Mouse (Mus musculus): ENCODE data around the gene Cul1. TPM values are rescaled to one million over a fixed set of nuclear protein-coding genes. Genes with fewer than 3 reads are reported as not detected.

The Cul1 gene
- total RNA-seq, 2 experiments from 2014 or later, result 89.5 to 109 TPM

DNA sequence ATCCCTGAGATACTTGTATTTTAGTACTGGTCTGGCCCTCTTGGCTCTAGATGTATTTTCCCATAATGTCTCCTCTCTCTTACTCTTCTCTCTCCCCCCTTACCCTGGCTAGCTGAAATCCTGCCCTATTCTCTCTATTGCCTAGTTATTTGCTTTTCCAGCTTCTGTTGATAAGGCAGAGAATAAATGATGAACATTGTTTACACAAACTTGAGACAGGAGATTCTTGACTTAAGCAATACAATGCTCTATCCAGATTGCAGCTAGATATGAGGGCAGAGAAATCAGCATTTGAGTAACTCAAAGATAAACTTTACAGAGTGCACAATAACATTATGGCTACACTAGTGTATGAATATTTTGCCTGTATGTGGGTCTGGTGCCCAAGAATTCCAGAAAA lies 16.6 kb downstream of the Cul1 start:
- DNase-seq (ENCODE audit: low spot score in 2 of 2), result no peak

DNA sequence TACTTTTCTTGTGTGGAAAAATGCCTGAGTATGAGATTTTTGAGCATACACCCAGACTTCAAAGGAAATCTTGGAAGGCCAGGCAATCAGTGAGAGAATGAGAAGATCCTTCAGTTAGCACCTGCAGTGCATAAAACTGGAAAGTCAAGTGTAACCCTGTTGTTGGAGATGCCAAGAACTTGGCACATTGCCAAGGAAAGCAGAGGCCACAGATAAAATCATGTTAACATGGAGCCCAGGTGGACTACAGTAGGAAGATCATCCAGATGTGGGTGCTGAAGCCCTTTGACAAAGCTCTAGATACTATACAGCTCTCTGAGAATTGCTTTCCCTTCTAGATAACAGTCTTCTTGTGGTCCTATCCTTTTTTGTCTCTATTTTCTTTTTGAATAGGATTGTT lies 19.2 kb downstream of the Cul1 start:
- DNase-seq (ENCODE audit: low spot score in 2 of 2), result no peak

DNA sequence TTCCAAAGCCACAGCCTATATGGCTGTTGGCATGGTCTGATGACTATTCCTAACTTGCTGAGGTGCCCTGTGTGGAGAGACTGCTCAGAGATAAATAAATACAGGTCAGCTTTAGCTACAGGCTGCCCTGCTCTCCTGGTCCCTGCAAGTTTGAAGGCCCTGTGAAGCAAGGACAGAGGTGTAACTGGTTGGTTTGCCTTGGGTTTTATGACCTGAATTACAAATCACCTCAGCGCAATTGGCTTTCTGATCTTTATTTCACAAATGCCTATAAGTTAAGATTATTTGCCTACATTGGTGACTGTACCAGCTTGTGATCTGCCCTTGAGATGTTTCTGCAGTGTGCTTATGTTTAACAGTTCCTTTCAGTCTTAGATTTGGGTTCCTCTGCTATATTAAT lies 28.8 kb downstream of the Cul1 start:
- DNase-seq (ENCODE audit: low spot score in 2 of 2), result no peak

DNA sequence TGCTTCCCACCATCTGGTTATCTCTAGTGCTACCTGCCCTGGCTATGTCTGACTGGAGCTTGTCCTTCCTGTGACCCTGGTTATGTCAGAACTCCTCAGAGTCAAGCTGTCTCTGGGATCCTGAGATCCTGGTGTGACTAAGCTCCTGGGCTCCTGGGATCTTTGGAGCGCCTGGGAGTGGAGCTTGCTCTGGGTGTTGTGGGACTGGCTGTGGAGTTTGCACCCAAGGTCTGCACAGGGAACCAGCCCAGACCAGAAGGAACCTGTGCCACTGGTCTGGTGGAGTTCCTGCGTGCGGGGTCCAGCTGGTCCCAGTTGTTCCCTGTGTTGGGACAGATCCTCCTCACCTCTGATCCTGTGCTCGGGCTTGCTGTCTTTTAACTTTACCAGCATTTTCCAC lies 41.4 kb downstream of the Cul1 start:
- DNase-seq (ENCODE audit: low spot score in 2 of 2), result no peak

DNA sequence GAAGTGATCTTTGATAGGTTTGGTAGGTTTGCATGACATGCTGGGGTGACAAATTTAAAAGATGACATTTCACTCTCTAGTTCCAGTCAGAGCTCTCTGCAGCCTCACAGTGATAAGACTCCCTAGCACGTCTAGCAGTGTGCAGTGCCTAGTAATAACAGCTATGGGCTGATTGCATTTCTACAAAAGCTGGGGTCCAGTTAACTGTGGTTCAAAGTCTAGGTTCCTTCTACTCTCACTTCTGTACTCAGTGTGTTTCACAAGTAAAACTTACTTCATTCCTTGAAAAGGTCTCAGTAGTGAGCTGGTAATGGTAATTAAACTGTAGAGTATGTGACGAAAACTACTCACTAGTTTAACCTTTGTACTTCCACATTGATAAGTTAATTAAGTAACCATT lies 66.8 kb downstream of the Cul1 start:
- DNase-seq (ENCODE audit: low spot score in 2 of 2), result no peak

DNA sequence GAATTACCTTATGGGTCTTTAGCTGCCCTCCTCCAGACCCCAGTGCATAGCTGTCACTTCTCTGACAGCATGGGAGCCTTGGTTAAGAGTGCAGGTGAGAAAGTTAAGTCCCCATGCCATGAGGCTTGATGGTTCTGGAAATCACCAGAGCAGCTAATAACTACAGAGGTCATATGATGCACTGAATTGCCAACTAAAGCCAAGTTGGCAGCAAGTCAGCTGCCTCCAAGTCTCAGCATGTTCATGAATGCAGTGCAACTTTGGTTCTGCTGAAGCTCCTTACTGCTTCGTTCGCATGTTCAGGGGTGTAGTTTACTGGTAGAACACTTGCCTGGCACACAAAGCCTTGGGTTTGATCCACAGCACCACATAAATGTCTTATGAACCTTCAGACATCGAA lies 69.2 kb downstream of the Cul1 start:
- no peak for DNase-seq (ENCODE audit: low spot score in 2 of 2)

DNA sequence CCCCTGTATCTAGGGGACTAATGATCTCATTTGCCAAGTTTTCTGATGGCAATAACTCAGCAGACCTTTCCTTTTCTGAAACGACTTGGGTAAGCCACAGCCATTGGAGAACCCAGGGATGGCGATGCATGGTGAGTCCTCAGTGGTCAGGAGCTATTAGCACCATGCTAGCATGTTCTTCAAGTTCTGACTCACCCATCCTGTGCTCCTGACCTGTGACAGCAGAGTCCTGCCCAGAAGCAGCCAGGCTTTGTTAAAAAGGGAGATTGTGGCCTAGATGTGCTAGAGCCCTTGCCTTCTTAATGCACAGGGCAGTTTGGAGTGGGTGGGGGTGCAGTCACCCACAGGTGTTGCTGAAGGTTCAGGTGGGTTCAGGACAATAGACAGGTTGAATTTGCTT lies 71.8 kb downstream of the Cul1 start:
- DNase-seq (ENCODE audit: low spot score in 2 of 2), result no peak

DNA sequence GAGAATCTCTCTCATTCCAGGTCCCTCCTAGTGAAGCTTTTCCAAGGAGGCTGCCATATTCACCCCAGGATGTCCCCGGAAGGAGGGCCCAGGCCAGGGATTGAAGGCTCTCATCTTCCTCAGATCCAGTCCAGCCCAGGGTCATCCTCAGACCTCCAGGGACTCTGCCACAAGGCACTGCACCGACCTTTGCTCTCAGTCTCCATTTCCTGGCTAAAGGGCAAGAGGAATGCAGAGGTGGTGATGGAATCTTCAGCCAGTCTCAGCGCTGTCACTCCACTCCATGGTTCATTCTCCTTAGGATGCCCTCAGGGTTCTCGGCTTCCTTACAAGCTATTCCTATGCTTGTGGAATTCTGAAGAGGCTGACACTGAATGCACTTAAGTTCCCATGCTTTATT lies 73.2 kb downstream of the Cul1 start:
- DNase-seq (ENCODE audit: low spot score in 2 of 2), result no peak

DNA sequence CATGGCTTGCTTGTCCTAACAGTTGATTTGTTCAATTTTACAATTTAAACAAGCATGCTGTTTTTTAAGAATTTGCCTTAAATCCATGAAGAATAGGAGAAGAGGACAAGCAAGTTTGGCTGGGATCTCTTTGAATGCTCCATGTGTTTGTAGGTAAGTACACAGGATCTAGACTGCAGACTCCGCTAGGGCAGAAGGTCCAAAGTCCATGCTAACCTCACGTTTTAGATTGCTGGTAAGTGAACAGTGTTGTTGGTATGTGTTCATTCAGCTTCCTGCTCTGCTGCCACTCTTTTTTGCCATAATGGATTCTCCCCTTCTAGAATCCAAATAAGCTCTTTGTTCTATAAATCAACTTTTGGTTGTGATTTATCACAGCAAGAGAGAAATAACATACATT lies 73.9 kb downstream of the Cul1 start:
- DNase-seq (ENCODE audit: low spot score in 2 of 2), result no peak

DNA sequence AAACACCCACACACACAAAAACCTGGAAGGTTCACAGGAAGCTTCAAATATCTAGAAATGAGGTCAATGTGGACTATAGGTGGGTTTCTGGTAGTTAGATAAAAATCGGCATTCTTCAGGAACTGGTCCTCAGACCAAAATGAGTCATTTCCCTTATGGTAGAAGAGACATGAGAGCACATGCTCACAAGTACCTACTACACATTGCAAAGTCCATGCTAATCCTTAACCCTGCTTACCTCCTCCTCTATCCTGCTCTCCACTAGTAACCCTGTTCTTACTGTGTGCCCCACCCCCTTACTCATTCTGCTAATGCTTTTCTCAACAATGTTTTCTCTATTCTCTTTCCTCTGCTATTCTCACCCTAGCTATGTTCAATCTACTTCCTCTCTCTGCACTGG lies 74.5 kb downstream of the Cul1 start:
- DNase-seq (ENCODE audit: low spot score in 2 of 2), result no peak

DNA sequence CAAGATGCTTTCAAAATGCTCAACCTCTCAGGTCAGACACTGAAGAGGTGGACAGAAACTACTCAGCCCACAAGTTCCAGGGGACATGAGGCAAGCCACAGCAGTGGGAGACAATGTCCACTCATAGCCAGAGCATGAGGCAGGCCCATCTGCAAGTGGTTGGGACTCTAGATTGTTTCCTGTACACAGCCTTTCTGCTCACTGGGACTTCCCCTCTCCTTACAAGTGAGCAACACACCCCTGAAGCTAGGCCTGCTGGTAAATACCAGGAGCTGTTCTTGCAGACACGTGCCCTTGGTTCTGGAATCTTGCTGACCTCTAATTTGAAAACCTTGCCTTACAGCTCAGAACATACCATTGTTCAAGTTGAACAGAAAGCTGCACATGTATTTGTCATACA lies 79.3 kb downstream of the Cul1 start:
- no peak for DNase-seq (ENCODE audit: low spot score in 2 of 2)

DNA sequence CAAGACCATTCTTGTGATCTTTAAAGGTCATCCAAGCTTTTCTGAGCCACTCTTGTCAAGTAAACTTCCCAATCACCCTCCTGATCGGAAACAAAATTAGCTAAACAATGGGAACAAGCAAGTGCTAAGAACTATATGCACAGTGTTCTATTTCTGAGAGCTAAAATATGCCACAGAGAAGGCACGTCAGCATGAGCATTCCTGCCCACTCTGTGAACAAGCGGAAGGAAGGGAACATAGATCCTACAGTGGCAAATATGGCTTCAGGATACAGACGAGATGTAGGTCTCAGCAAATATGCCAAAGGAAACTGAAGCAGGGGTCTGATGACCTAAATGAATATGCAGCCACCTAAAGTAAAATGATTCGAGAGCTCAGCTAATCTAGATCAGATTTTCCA lies 82.1 kb downstream of the Cul1 start:
- no peak for DNase-seq (ENCODE audit: low spot score in 2 of 2)

DNA sequence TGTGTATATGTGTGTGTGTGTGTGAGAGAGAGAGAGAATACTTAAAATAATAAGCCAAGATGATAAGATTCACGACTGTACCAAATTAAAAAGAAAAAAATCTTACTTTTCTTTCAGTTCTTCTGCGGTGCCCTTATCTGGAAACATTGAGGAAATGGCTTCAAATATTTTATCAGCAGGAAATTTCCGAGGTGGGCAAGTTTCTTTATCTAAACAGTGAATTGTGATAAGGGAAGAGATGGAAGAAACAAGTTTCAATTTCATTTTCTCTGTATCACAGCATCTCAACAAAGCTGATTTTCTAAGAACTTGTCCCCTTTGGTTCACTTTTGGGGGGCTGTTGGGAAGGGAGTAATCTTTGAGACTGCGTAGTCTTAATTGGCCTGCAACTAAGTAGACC lies 99.1 kb downstream of the Cul1 start:
- no peak for DNase-seq (ENCODE audit: low spot score in 2 of 2)

DNA sequence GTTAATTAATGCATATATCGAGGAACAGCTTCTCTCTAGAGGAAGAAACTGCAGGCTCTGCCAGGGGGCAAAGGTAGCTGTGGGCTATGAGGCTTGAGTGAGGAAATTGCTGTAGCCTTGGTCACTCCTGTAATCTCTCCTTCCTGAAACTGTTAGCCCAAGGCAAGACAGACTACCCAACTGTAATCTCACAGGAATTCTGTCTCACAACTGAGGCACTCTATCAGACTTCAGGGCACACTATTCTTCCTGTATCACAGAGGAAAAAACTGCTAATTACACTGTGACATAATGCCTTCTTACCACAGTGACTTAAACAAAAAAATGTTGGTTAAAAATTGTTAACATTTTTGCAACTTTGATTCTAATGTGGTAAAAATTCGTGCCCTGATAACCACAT lies 106.1 kb downstream of the Cul1 start:
- DNase-seq (ENCODE audit: low spot score in 2 of 2), result no peak

DNA sequence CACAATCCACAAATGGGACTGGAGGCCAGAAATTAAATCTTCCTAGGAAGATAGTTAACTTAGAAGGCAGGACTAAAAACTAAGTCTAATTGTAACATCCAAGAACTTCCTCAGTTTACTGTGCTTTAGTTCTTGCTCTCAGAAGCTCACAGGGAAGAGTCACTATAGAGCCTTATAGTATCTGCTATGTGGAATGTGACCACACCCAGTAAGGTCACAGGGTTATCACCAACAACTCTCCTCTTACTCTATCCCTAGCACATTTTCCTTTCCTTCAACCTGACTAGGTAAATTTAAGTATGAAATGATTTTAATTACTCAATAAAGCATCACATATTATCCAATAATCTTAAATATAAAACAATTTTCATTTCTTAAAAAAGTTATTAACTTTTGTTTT lies 107.2 kb downstream of the Cul1 start:
- DNase-seq (ENCODE audit: low spot score in 2 of 2), result no peak

DNA sequence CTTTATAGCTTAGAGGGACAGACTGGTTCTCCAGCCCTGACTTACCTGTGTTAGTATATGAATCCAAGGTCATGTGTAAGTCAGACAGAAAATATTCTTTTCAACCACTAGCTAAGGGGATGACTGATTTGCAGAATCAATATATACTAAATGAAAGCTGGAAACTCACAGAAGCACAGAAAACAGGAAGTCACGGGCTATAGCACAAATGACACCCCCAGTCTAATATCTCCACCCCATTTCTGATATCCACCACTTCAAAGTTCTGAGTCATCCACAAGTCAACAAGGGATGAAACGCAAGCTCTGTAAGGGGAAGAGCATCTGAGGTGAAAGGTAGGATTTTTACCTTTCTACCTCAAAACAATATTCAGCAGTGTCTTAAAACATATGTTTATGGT lies 107.6 kb downstream of the Cul1 start:
- DNase-seq (ENCODE audit: low spot score in 2 of 2), result no peak

DNA sequence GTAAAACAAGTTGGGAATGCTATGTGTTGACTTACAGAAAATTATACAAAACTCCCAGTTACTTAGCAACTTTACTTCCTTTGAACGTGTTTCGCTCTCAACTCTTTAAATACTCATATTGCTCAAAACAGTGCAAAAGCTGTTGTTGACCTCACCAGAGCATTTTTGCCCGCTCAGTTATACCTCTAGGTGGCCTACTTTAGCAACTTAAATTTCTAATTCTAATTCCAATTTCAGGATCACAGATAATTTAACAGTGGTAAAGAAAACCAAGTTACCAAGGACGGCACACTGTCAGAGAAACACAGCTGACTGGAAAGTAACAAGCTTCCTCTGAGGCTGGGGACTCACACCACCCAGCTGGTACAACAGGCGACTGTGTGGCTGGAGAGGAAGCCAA lies 108.2 kb downstream of the Cul1 start:
- DNase-seq (ENCODE audit: low spot score in 2 of 2), result no peak

DNA sequence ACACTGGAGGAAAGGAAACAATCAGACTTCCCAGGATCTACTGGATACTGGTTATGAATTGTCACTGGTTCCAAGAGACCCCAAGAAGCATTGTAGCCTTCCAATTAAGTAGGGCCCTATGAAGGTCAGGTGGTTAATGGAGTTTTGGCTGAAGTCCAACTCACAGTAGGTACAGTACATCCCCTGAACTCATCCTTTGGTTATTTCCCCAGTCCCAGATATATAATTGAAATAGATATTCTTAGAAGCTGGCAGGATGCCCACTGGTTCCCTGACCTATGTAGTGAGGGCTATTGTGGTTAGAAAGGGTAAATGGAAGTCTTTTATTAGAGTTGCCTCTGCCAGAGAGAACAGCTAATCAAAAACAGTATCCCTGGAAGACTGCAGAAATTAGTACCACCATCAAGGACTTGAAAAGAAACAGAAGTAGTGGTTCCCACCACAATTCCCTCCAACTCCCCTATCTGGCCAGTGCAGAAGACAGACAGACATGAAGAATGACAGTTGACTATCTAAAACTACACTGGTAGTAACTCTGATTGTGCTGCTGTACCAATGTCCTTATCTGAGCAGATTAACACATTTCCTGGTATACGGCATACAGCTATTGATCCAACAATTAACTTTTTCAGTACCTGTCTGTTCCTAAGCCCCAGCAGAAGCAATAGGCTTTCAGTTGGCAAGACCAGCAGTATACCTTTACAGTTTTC lies 112.3 kb downstream of the Cul1 start:
- DNase-seq (ENCODE audit: low spot score in 2 of 2), result no peak

DNA sequence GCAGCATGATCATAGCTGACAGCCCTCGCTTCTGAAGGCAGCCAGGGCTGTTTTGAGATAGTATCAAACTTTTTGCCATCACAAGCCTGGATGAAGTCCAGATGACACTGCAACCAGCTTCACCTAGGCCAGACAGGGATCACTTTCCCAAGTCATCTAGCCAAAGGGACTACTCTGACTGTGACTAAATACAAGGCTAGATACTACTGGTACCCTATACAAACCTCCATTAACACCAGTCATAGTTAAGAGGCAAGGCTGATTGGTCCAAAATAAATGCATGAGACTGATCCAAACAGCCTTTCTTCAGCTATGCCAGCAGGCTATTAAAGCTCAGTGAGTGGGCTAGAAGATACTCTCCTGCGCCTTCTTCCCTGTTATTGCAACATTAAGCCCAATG lies 119.7 kb downstream of the Cul1 start:
- no peak for DNase-seq (ENCODE audit: low spot score in 2 of 2)

Other genes starting within 250 kb of the Cul1 start
- gene Ezh2, start 141.9 kb downstream of the Cul1 start, total RNA-seq (2021), result 10 to 100 TPM; 44.7 to 51.0 TPM

All from gastrocnemius, postnatal 4 days (tissue).